Mouse (Mus musculus) left cerebral cortex, adult 2 months (tissue): ENCODE data around the gene Alkbh5. TPM values are rescaled to one million over a fixed set of nuclear protein-coding genes. Genes with fewer than 3 reads are reported as not detected.

Source experiments
- DNase-seq, 2 experiments: peaks; one replicate each; pipeline ENCODE4 v3.0.0; 2021 to 2022; ENCODE audit warnings: low spot score in 2 of 2, mixed read lengths in 1 of 2; ENCODE audit errors: extremely low spot score in 1 of 2
- H3K27ac ChIP-seq: fragments of 200-600 bp; 2 replicates; pipeline ENCODE4 v1.8.1; 2022
- H3K4me3 ChIP-seq: fragments of 200-600 bp; 2 replicates; pipeline ENCODE4 v1.8.1; 2022
- CTCF ChIP-seq: fragments of 200-600 bp; IDR thresholded peaks from 2 replicates; pipeline ENCODE4 v1.8.1; 2022; ENCODE audit warnings: antibody characterized with exemption, mild to moderate bottlenecking, moderate library complexity
- intact Hi-C: fragments of 180-260 bp; cut with DNase I; formaldehyde crosslinking; loops from one replicate; pipeline ENCODE4 v1.15.1; 2025
- long read RNA-seq, 2 experiments: library from polyadenylated mRNA; stranded (forward); transcript quantifications; one replicate each; pipeline ENCODE4 v2.0.0; 2021; ENCODE audit warnings: borderline mapping rate in 2 of 2
- total RNA-seq, 2 experiments: library from RNA; stranded (reverse); gene quantifications; 2 replicates each; pipeline ENCODE4 v1.2.3; 2021

The Alkbh5 gene
- 10 to 100 TPM; 56.2 to 58.2 TPM for total RNA-seq
- long read RNA-seq, experiment 1, full-length matches to known transcripts = 90 of 96 reads
- long read RNA-seq, experiment 1, partial matches to known transcripts = 0 of 96 reads
- long read RNA-seq, experiment 1, other reads (novel, unspliced or antisense) = 6 of 96 reads
- long read RNA-seq, experiment 2, full-length matches to known transcripts = 69 of 72 reads
- long read RNA-seq, experiment 2, partial matches to known transcripts = 1 of 72 reads
- long read RNA-seq, experiment 2, other reads (novel, unspliced or antisense) = 2 of 72 reads

DNA sequence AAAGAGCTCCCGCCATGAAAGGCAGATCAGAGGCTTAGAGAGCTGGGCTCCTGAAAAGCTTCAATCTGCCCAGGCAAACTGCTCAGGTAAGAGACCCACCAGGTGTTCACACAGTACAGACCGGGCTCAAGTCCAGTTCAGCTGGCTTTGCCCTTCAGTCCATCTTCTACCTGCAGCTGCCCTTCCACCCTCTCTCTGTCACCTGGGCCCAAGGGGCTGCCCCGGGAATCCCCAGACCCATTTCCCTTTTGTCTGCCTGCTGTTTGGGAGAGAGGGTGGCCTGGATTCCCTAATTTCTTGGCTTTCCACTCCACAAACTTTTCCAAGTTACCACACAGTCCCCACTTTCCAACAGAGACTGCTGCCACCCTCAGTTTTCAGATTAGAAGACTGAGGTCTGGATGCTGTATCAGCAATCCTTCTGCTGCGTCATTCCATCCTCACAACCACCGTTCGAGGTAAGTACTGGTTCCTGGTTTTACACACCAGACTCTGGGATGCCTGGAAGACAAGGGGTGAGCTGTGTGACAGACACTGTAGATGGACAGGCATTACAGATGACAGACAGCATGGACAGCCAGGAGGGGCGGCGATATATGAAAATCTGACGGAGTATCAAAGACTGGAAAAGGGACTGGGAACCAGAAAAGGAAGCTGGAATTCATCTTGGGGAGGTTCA, at the start of gene Alkbh5:
TSS of gene Alkbh5 (plus strand) at position 202 of the 679 bp plus-strand sequence.
- Histone ChIP-seq H3K4me3 (peak within 1 kb of the TSS; percentile 83), H3K27ac (peak within 1 kb of the TSS; percentile 99)
- intact Hi-C loops = loop anchor here (2.0 to 5.0 kb wide), 4 partner anchors 79 to 184 kb away; partner anchors contain the start of genes Drc3, Gid4, Llgl1 and Tom1l2
- TF ChIP-seq CTCF = no peak
- DNase-seq = peak; percentile 14 to 37

DNA sequence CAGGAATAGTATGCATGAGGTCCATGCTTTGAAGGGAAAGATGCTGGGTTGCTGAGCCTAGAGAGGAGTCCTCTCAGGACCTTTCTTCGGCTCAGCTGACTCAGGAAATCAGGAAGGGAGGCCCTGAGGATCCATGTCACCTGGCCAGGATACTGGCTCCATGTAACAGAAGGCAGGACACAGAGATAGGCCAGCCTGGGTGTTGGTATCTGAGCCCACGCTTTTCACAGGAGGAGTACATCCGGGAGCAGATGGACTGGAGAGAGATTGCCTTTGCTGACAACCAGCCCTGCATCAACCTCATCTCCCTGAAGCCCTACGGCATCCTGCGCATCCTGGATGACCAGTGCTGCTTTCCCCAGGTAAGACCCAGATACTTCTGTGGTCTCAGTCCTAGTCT, 43.5 kb upstream of the Alkbh5 start:
- intact Hi-C loops = no loop called here
- no peak overlapping the region for H3K4me3 ChIP-seq
- no peak for TF ChIP-seq CTCF
- H3K27ac ChIP-seq = no peak overlapping the region
- no peak for DNase-seq

DNA sequence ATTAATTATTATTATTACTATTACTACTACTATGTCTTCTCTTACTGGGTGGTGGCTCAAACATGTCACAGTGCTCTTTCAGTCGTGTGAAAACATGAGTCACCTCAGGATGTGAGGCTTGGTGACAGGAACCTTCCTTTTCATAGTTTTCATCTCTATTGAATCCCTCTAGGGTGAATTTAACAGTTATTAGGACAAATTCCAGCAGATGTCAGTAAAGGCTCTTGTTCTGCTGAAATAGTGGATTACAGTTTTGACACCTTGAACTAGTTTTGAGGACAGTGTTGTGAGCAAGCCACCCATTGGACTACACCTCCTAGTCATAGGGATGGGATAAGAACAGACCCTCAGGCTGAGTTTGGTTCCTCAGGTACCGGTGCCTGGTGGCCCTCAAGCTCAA, 40.5 kb upstream of the Alkbh5 start:
- intact Hi-C loops = no loop called here
- TF ChIP-seq CTCF = no peak; the same call in 1 of the 2 replicates
- no peak for DNase-seq

GRCm38 (mm10) chr11:60507281-60507680, 28.9 kb upstream of the Alkbh5 start:
- Histone ChIP-seq H3K27ac (no peak overlapping the region), H3K4me3 (no peak overlapping the region)
- intact Hi-C loops = no loop called here
- TF ChIP-seq CTCF = no peak
- no peak for DNase-seq

More for the DNA sequence above, 40.5 kb upstream of the Alkbh5 start:
- Histone ChIP-seq H3K4me3 (no peak overlapping the region), H3K27ac (no peak overlapping the region)

DNA sequence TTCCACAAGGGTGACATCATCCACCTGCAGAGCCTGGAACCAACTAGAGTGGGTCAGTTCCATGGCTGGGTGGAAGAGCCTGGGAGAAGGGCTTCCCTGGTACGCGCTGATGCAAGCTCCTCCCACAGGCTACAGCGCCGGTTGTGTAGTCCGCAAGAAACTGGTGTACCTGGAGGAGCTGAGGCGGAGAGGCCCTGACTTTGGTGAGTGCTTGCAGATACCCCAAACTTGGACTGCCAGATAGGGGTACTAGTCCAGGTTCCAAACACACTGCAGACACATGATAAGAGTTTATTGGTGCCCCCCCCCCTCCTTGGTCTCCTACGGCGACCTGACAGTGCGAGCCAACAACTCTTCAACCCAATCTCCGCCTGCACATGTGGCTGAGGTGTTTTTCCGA, 27.2 kb upstream of the Alkbh5 start:
- Histone ChIP-seq H3K27ac (no peak overlapping the region), H3K4me3 (peak overlapping the region; percentile 11; the same call in 1 of the 2 replicates)
- TF ChIP-seq CTCF = no peak
- no peak for DNase-seq
- intact Hi-C loops = no loop called here

DNA sequence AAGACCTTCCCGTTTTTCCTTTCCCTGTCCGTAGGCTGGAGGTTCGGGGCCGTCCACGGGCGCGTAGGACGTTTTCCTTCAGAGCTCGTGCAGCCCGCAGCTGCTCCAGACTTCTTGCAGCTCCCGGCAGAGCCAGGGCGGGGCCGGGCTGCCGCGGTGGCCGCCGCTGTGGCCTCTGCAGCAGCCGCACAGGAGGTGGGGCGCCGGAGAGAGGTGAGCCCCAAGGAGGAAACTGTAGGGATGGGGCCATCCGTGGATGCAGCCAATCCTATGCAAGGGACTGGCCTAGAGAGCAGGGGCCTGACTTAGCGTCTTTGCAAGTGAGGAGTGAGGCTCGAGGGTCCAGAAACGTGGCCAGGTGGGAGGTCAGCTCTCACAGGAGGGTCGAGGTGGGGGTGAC, 26.7 kb upstream of the Alkbh5 start:
- intact Hi-C loops = no loop called here
- TF ChIP-seq CTCF = no peak
- DNase-seq = no peak
- Histone ChIP-seq H3K27ac (no peak overlapping the region), H3K4me3 (peak overlapping the region; percentile 29)

- no peak overlapping the region for H3K27ac ChIP-seq
Measured at GRCm38 (mm10) chr11:60511893-60512292, 24.3 kb upstream of the Alkbh5 start.

GRCm38 (mm10) chr11:60512520-60512919, 23.7 kb upstream of the Alkbh5 start:
- Histone ChIP-seq H3K4me3 (no peak overlapping the region), H3K27ac (no peak overlapping the region)
- intact Hi-C loops = no loop called here
- DNase-seq = no peak
- TF ChIP-seq CTCF = peak; percentile 38

More at GRCm38 (mm10) chr11:60511893-60512292, 24.3 kb upstream of the Alkbh5 start:
- no peak for TF ChIP-seq CTCF
- intact Hi-C loops = no loop called here
- DNase-seq = no peak
- no peak overlapping the region for H3K4me3 ChIP-seq

GRCm38 (mm10) chr11:60514941-60515340, 21.2 kb upstream of the Alkbh5 start:
- no peak for TF ChIP-seq CTCF
- Histone ChIP-seq H3K4me3 (no peak overlapping the region), H3K27ac (no peak overlapping the region)
- intact Hi-C loops = no loop called here
- no peak for DNase-seq

DNA sequence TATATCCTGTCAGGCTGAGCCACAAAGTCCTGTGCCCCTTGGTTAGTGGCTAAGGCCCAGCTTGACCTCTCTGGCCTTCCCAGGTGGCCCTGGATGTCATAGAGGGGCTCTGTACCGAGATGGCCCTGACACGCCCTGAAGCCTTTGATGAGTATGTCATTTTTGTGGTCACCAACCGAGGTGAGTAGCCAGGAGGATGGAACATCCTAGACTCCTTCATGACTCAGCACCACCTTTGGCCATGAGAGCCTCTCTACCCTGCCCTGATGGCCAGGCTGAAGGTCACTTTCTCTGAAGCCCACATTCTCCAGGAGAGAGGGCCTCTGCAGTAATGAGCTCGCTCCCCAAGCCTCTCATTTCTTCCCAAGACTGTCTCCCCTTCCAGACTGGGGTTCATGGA, 17.9 kb upstream of the Alkbh5 start:
- no peak for DNase-seq
- no peak for TF ChIP-seq CTCF
- Histone ChIP-seq H3K27ac (no peak overlapping the region), H3K4me3 (no peak overlapping the region)
- intact Hi-C loops = no loop called here

- DNase-seq = no peak
- intact Hi-C loops = no loop called here
Measured at GRCm38 (mm10) chr11:60522027-60522426, 14.2 kb upstream of the Alkbh5 start.

DNA sequence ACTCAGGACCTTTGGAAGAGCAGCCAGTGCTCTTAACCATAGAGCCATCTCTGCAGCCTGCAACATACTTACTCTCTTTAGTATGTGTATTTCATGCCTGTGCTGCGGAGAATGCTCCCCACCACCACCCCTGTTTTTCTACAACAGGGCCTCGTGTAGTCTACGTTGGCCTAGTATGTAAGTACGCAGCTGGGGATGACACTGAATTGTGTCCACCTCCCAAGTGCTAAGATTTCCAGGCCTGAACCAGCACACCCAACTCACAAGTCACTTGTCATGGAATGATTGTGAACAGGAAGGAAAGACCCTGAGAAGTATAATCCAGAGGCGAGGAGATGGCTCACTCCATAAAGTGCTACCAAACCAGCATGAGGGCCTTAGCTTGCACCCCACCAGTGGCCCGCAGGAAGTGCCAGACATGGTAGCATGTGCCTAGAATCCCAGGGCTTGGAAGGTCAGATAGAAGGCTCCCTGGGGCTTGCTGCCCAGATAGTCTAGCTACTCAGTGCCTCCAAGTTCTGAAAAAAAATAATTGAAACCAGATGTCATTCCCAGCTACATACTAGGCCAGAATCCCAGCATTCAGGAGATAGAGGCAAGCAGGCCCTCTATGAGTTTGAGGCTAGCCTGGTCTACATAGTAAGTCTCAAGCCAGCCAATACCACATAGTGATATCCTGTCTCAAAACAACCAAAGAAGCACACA, 13.4 kb upstream of the Alkbh5 start:
- DNase-seq = no peak
- intact Hi-C loops = no loop called here
- no peak overlapping the region for H3K27ac ChIP-seq
- no peak for TF ChIP-seq CTCF
- H3K4me3 ChIP-seq = no peak overlapping the region

More at GRCm38 (mm10) chr11:60522027-60522426, 14.2 kb upstream of the Alkbh5 start:
- H3K4me3 ChIP-seq = no peak overlapping the region
- TF ChIP-seq CTCF = no peak
- no peak overlapping the region for H3K27ac ChIP-seq
